Mouse (Mus musculus): ENCODE data around the gene Zfp764. TPM values are rescaled to one million over a fixed set of nuclear protein-coding genes. Genes with fewer than 3 reads are reported as not detected.

Gene Zfp764
- polyA plus RNA-seq, 1 experiment: 3.5 TPM

Other genes with a start within 250 kb of the Zfp764 start
- gene Cd2bp2, start 210.8 kb downstream of the Zfp764 start, polyA plus RNA-seq (2012; rRNA removed): 97.1 and 102 TPM in 2 replicates
- 60.3 and 77.8 TPM in 2 replicates for gene Tbc1d10b, start 198.4 kb downstream of the Zfp764 start, polyA plus RNA-seq (2012; rRNA removed)
- gene Mylpf, start 197.9 kb downstream of the Zfp764 start, polyA plus RNA-seq (2012; rRNA removed): 1.6 and 3.0 TPM in 2 replicates
- 13.5 and 13.8 TPM in 2 replicates for gene Zfp553, start 173.8 kb downstream of the Zfp764 start, polyA plus RNA-seq (2012; rRNA removed)
- gene Sept1, start 173.7 kb downstream of the Zfp764 start, polyA plus RNA-seq (2012; rRNA removed): 10.2 and 13.3 TPM in 2 replicates
- gene Zfp771, start 162.5 kb downstream of the Zfp764 start, polyA plus RNA-seq (2012; rRNA removed): 120 and 131 TPM in 2 replicates
- gene Dctpp1, start 146.1 kb downstream of the Zfp764 start, polyA plus RNA-seq (2012; rRNA removed): 27.9 and 30.1 TPM in 2 replicates
- 22.2 and 27.6 TPM in 2 replicates for gene Sephs2, start 132.8 kb downstream of the Zfp764 start, polyA plus RNA-seq (2012; rRNA removed)
- 0.66 and 0.88 TPM in 2 replicates for gene Itgal, start 110.6 kb downstream of the Zfp764 start, polyA plus RNA-seq (2012; rRNA removed)
- gene Zfp768, start 61.2 kb downstream of the Zfp764 start, polyA plus RNA-seq (2012; rRNA removed): 14.8 and 16.2 TPM in 2 replicates
- 4.6 and 5.1 TPM in 2 replicates for gene Zfp747, start 30.8 kb downstream of the Zfp764 start, polyA plus RNA-seq (2012; rRNA removed)
- gene 9130019O22Rik, start 19.7 kb downstream of the Zfp764 start, polyA plus RNA-seq (2012; rRNA removed): 2.2 and 2.9 TPM in 2 replicates
- 5.1 and 5.9 TPM in 2 replicates for gene E430018J23Rik, start 13.2 kb downstream of the Zfp764 start, polyA plus RNA-seq (2012; rRNA removed)
- 17.9 and 18.6 TPM in 2 replicates for gene Zfp688, start 15.2 kb upstream of the Zfp764 start, polyA plus RNA-seq (2012; rRNA removed)
- gene Zfp689, start 42.3 kb upstream of the Zfp764 start, polyA plus RNA-seq (2012; rRNA removed): 5.2 and 8.1 TPM in 2 replicates
- 42.8 and 46.1 TPM in 2 replicates for gene Prr14, start 52.8 kb upstream of the Zfp764 start, polyA plus RNA-seq (2012; rRNA removed)
- gene Fbrs, start 72.4 kb upstream of the Zfp764 start, polyA plus RNA-seq (2012; rRNA removed): 31.6 and 33.4 TPM in 2 replicates
- 29.6 and 31.3 TPM in 2 replicates for gene Srcap, start 105.2 kb upstream of the Zfp764 start, polyA plus RNA-seq (2012; rRNA removed)
- gene Gm42715, start 112.8 kb upstream of the Zfp764 start, polyA plus RNA-seq (2012; rRNA removed): 15.6 and 16.6 TPM in 2 replicates
- not detected in 2 replicates for gene Tmem265, start 154.6 kb upstream of the Zfp764 start, polyA plus RNA-seq (2012; rRNA removed)
- 145 and 146 TPM in 2 replicates for gene Phkg2, start 166.5 kb upstream of the Zfp764 start, polyA plus RNA-seq (2012; rRNA removed)
- 21.0 and 21.5 TPM in 2 replicates for gene Ccdc189, start 181.8 kb upstream of the Zfp764 start, polyA plus RNA-seq (2012; rRNA removed)
- gene Rnf40, start 181.9 kb upstream of the Zfp764 start, polyA plus RNA-seq (2012; rRNA removed): 49.4 and 54.0 TPM in 2 replicates
- gene Zfp629, start 209.0 kb upstream of the Zfp764 start, polyA plus RNA-seq (2012; rRNA removed): 21.7 and 22.7 TPM in 2 replicates